Mouse (Mus musculus): ENCODE results near the gene Sox5.

Sox5 gene

GRCm38 (mm10) chr6:144772985-144773384 lies 8.8 kb downstream of the Sox5 start:
- DNase-seq (ENCODE audit: low read depth in 2 of 2, low spot score in 2 of 2) = no peak

DNA sequence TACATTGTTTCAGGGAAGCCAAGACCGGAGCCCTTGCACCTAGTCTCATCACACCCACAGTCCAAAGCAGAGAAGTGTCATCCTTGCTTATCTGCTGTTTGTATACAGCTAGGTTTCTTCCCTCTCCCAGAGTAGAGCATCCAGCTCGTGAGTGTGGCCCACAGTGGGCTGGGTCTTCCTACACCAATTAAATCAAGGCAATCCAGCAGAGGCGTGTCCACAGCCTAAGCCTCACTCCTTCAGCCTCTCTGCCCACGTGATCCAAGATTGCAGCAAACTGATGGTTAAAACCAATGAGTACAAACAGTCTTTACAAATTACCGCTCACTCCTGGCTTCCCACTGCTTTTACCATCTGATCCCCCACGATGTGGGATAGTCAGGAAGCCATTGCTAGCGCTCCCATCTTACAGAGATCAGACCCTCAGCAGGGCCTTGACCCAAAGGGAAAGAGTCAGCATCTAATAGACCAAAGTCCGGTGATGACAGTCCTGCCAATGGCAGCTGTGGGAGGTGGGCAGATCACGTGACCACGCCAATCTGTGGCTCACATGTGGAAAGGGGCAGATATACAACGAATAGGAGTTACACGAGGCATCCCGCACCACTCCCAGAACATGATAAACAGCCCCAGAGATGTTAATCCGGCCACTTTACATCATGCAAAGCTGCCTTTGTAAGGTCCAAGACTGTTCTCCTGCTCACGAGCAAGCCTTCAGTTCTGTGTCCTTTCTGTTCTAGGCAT lies 9.4 kb downstream of the Sox5 start:
- no peak for DNase-seq (ENCODE audit: low read depth in 2 of 2, low spot score in 2 of 2)

GRCm38 (mm10) chr6:144769060-144769459 lies 12.7 kb downstream of the Sox5 start:
- DNase-seq (ENCODE audit: low read depth in 2 of 2, low spot score in 2 of 2) = no peak

DNA sequence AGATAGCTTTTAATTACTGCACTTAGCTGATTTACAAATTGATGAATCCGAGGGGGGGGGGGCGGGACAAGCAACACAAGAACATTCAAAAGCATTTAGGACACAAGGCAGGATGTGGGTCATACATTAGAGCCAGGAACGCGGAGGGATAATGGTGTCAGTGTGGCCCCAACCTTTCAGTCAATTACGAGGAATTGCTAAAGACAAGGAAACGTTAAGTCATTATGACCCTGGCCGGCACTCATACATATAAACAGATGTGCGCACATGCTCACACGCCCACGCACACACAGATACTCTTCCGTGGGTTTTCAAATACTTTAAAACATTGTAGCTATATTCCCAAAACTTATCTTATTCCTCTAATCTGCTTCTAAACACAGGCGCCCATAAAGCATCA lies 19.9 kb downstream of the Sox5 start:
- no peak for DNase-seq (ENCODE audit: low read depth in 2 of 2, low spot score in 2 of 2)

DNA sequence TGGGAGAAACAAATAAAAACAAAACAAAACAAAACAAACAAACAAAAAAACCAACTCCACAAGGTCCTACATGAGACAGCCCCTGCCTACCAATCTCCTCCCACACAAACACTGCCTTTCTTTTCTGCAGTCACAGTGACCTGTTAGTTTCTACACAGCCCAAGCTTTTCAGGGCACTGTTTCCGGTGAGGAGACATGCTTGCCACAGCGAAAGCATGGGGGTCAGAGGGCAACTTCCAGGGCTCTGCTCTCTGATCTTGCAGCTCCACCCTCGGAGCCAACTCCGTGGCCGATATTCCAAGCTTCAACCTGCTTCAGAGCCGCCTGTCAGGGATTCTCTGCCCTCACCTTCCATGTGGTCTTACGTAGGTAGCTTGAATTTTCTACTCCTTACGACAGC lies 22.6 kb downstream of the Sox5 start:
- DNase-seq (ENCODE audit: low read depth in 2 of 2, low spot score in 2 of 2) = no peak

GRCm38 (mm10) chr6:144757414-144757813 lies 24.4 kb downstream of the Sox5 start:
- no peak for DNase-seq (ENCODE audit: low read depth in 2 of 2, low spot score in 2 of 2)

GRCm38 (mm10) chr6:144756444-144756843 lies 25.3 kb downstream of the Sox5 start:
- no peak for DNase-seq (ENCODE audit: low read depth in 2 of 2, low spot score in 2 of 2)

GRCm38 (mm10) chr6:144755304-144755703 lies 26.5 kb downstream of the Sox5 start:
- no peak for DNase-seq (ENCODE audit: low read depth in 2 of 2, low spot score in 2 of 2)

- no peak for DNase-seq (ENCODE audit: low read depth in 2 of 2, low spot score in 2 of 2)
These were observed 27.4 kb downstream of the Sox5 start for GRCm38 (mm10) chr6:144754366-144754765.

- DNase-seq (ENCODE audit: low read depth in 2 of 2, low spot score in 2 of 2) = no peak
These were observed 27.8 kb downstream of the Sox5 start for GRCm38 (mm10) chr6:144753963-144754296.

GRCm38 (mm10) chr6:144753225-144753962 lies 28.4 kb downstream of the Sox5 start:
- no peak for DNase-seq (ENCODE audit: low read depth in 2 of 2, low spot score in 2 of 2)

DNA sequence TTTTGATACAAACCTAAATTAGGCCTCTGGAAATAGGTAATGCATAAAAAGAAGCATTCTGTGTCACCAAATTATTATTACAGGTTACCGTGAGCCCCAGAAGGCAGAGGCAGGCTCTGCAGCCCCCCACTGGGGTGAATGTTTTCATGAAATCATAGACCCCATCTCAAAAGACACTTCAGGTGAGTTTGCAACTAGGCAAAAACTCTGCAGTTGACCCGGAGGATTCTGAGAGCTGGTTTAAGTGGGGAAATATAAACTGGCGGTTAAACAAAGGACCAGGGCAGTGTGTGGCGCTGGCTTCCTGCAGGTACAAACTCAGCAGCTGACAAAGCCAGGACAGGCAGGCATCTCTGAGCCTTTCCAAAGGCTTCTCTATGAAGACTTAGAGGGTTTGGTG lies 30.2 kb downstream of the Sox5 start:
- DNase-seq (ENCODE audit: low read depth in 2 of 2, low spot score in 2 of 2) = no peak

- DNase-seq (ENCODE audit: low read depth in 2 of 2, low spot score in 2 of 2) = no peak
These were observed 31.6 kb downstream of the Sox5 start for GRCm38 (mm10) chr6:144750197-144750596.

- DNase-seq (ENCODE audit: low read depth in 2 of 2, low spot score in 2 of 2) = no peak
These were observed 35.3 kb downstream of the Sox5 start for GRCm38 (mm10) chr6:144746436-144746835.

- DNase-seq (ENCODE audit: low read depth in 2 of 2, low spot score in 2 of 2) = no peak
These were observed 39.2 kb downstream of the Sox5 start for GRCm38 (mm10) chr6:144742559-144742958.

GRCm38 (mm10) chr6:144741080-144741655 lies 40.6 kb downstream of the Sox5 start:
- DNase-seq (ENCODE audit: low read depth in 2 of 2, low spot score in 2 of 2) = no peak

- DNase-seq (ENCODE audit: low read depth in 2 of 2, low spot score in 2 of 2) = no peak
These were observed 41.4 kb downstream of the Sox5 start for GRCm38 (mm10) chr6:144740343-144740742.

DNA sequence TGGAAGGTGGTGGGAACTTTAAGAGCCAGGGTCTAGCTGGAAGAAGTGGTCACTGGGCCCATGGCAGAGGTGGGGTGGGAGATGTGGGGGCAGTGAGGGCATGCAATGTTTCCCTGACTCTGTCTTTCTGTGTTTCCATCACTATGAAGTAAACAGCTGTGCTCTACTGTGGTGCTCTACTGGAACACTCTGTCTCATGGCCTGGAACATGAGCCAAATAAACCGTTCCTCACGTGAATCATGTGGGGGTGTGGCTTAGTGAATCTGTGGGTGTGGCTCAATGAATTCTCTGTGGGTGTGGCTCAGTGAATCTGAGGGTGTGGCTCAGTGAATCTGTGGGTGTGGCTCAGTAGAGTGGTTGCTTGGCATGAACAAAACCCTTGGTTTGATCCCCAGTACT lies 42.0 kb downstream of the Sox5 start:
- no peak for DNase-seq (ENCODE audit: low read depth in 2 of 2, low spot score in 2 of 2)

DNA sequence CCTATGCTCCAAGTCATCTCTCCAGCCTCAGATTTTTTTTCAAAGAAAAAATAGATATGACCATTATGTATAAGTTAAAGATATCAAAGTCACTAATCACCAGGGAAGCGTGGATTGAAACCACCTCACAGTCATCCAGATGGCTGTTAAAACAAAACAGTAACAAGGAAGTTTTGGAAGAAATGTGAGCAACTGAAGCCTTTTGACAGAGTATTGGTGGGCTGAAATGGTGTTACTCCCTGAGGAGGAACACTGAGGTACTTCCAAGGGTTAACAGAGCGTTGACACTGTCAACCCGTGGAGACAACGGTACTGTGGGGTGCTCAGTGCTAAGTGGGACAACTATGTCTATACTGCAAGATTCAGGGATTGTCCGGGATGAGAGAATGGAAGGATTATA lies 44.0 kb downstream of the Sox5 start:
- no peak for DNase-seq (ENCODE audit: low read depth in 2 of 2, low spot score in 2 of 2)

- DNase-seq (ENCODE audit: low read depth in 2 of 2, low spot score in 2 of 2) = no peak
These were observed 50.4 kb downstream of the Sox5 start for GRCm38 (mm10) chr6:144731251-144731970.

DNA sequence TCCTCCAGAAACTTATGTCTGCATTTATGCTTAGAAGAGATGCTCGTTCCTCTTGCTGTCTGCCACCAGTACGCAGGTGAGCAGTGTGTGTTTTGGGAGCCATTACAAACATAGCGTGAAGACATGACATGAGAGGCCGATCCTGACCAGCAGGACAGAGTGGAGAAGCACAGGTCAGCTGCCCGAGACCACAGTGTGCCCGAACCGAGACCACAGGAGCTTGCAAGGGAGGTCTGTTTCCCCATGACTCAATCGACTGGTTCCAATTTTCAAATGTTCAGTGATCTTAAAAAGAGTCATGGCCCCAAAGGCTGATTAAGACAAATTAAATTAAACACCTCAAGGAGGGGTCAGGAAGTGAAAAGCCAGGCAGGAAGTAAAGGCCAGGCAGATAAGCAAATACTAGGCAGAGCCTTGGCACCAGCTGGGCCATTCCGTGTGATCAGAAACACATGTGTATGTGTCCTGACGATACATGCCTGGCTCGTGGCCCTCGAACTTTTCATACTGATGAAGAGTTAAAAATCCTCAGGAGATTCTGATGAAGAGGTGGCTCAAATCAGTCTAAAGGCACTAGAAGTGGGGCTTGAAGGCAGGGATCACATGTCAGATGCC lies 58.1 kb downstream of the Sox5 start:
- DNase-seq (ENCODE audit: low read depth in 2 of 2, low spot score in 2 of 2) = no peak

Data from CD8-positive naive resting alpha-beta T cell, adult 2 months (primary cell).